Mouse (Mus musculus): ENCODE measurements around the gene Krt76.

- TF ChIP-seq CTCF (conservative IDR thresholded peaks at IDR 0.05 in 1 of 2, IDR thresholded peaks at IDR 0.05 in 1 of 2; ENCODE audit: low read depth in 2 of 2, low read length in 2 of 2), result no peak
- no peak for TF ChIP-seq EP300 (IDR thresholded peaks at IDR 0.05; ENCODE audit: low read length)
- TF ChIP-seq POLR2A (IDR thresholded peaks at IDR 0.05; ENCODE audit: low read depth, low read length), result no peak
- TF ChIP-seq SIN3A (IDR thresholded peaks at IDR 0.05; ENCODE audit: low read length), result no peak
- no peak for TF ChIP-seq TBP (conservative IDR thresholded peaks at IDR 0.05; ENCODE audit: low read depth, low read length)
- no peak for TF ChIP-seq ELF1 (IDR thresholded peaks at IDR 0.05; ENCODE audit: low read depth, low read length)
- no peak for TF ChIP-seq ZC3H11A (IDR thresholded peaks at IDR 0.05; ENCODE audit: low read depth, low read length)
- TF ChIP-seq MAFK (IDR thresholded peaks at IDR 0.05; ENCODE audit: insufficient replicate concordance, low read length), result no peak
- no peak for TF ChIP-seq USF2 (conservative IDR thresholded peaks at IDR 0.05; ENCODE audit: low read depth, low read length)
- TF ChIP-seq ZMIZ1 (IDR thresholded peaks at IDR 0.05; ENCODE audit: low read depth, low read length), result no peak
These were observed 36.4 kb upstream of the Krt76 start for GRCm38 (mm10) chr15:101929087-101929486.
